Mouse (Mus musculus) heart, adult 2 months (tissue): ENCODE data around the gene Bcas3.

Experiments
- CTCF ChIP-seq: fragments of 200-600 bp; IDR thresholded peaks from 2 replicates; pipeline ENCODE4 v1.8.1; 2022; ENCODE audit warnings: antibody characterized with exemption, mild to moderate bottlenecking, moderate library complexity
- EP300 ChIP-seq: fragments of 200-500 bp; IDR thresholded peaks from 2 replicates; pipeline ENCODE4 v1.6.1; 2011; ENCODE audit warnings: low read depth, low read length, control low read depth; ENCODE audit not compliant: insufficient read depth
- POLR2A ChIP-seq: fragments of 200-500 bp; IDR thresholded peaks from 2 replicates; pipeline ENCODE4 v1.6.1; 2011; ENCODE audit warnings: mild to moderate bottlenecking, low read depth, low read length, control low read depth; ENCODE audit not compliant: insufficient read depth

- TF ChIP-seq POLR2A: no peak
- TF ChIP-seq CTCF: no peak
- TF ChIP-seq EP300: no peak
These were observed 483.7 kb downstream of the Bcas3 start for GRCm38 (mm10) chr11:85836523-85837290.
